Mouse (Mus musculus) limb, embryonic 15.5 days (tissue): ENCODE data around the gene Bicral. TPM values are rescaled to one million over a fixed set of nuclear protein-coding genes. Genes with fewer than 3 reads are reported as not detected.
A peak's percentile ranks its signal among the peaks of the same experiment; 100 is the strongest.
"Not testable (repeated sequence)": the region's sequence is repeated elsewhere in the genome, so short reads cannot be mapped to it uniquely, and the experiment has no call there.

Experiments
- ATAC-seq: fragments of 200-750 bp; cut with Nextera tagmentation; 2 replicates; pipeline ENCODE4 v1.8.0; 2017; ENCODE audit warnings: low read depth, moderate TSS enrichment; ENCODE audit not compliant: insufficient number of reproducible peaks, low FRiP score, low TSS enrichment
- H3K27ac ChIP-seq: fragments of 300-500 bp; sonication (generic); 2 replicates; pipeline ENCODE4 v1.5.1; 2015; ENCODE audit warnings: moderate library complexity, mild to moderate bottlenecking, inconsistent platforms
- H3K27me3 ChIP-seq: fragments of 300-500 bp; sonication (generic); 2 replicates; pipeline ENCODE4 v1.6.1; 2015; ENCODE audit warnings: inconsistent platforms
- H3K36me3 ChIP-seq: fragments of 300-500 bp; sonication (generic); 2 replicates; pipeline ENCODE4 v1.6.1; 2015; ENCODE audit warnings: inconsistent platforms
- H3K4me1 ChIP-seq: fragments of 300-500 bp; sonication (generic); 2 replicates; pipeline ENCODE4 v1.6.1; 2015; ENCODE audit warnings: inconsistent platforms
- H3K4me2 ChIP-seq: fragments of 300-500 bp; sonication (generic); 2 replicates; pipeline ENCODE4 v1.6.1; 2015; ENCODE audit warnings: mild to moderate bottlenecking, inconsistent platforms
- H3K4me3 ChIP-seq: fragments of 300-500 bp; sonication (generic); 2 replicates; pipeline ENCODE4 v1.5.1; 2015; ENCODE audit warnings: mild to moderate bottlenecking, inconsistent platforms
- H3K9ac ChIP-seq: fragments of 300-500 bp; sonication (generic); 2 replicates; pipeline ENCODE4 v1.6.1; 2015; ENCODE audit warnings: inconsistent platforms
- H3K9me3 ChIP-seq: fragments of 300-500 bp; sonication (generic); 2 replicates; pipeline ENCODE4 v1.6.1; 2016; ENCODE audit warnings: inconsistent platforms
- WGBS: fragments of 180-500 bp; shearing (Covaris S2); methylation state at CpG from one replicate; pipeline ENCODE4 v1.1.7; 2015; 5-methylcytosine and 5-hydroxymethylcytosine counted together
- polyA plus RNA-seq: library from polyadenylated mRNA; unstranded; fragments of >200 nt; fragmentation: Nextera tagmentation; extraction: Ambion mirVana; gene quantifications from 2 replicates; pipeline ENCODE4 v1.2.1, GENCODE M21; 2015

The Bicral gene
- polyA plus RNA-seq, 1 experiment from 2014 or later, result 3.8 TPM

- ATAC-seq, result no peak
- 2% methylated on average over 11 of the region's 11 CpGs for WGBS
- Histone ChIP-seq H3K4me2 (peak overlapping the region; percentile 61), H3K4me3 (peak overlapping the region; percentile 64), H3K9ac (peak overlapping the region; percentile 72), H3K27me3 (no peaks in the 10 kb centered on the region), H3K4me1 (peaks cover 7% of the 10 kb centered on the region), H3K36me3 (peaks cover 37% of the 10 kb centered on the region), H3K9me3 (no peaks in the 10 kb centered on the region), H3K27ac (peak overlapping the region; percentile 86)
Observed at GRCm38 (mm10) chr17:46781876-46782275, 76.4 kb downstream of the Bicral start.

GRCm38 (mm10) chr17:46776087-46776486 is 82.2 kb downstream of the Bicral start:
- ATAC-seq, result no peak
- WGBS, result 81% methylated on average over 3 of the region's 3 CpGs
- H3K27ac ChIP-seq, result no peak overlapping the region
- H3K4me1 ChIP-seq, result peaks cover 19% of the 10 kb centered on the region
- H3K36me3 ChIP-seq, result peaks cover 66% of the 10 kb centered on the region
- no peak overlapping the region for H3K4me3 ChIP-seq
- H3K9ac ChIP-seq, result no peak overlapping the region
- no peaks in the 10 kb centered on the region for H3K9me3 ChIP-seq
- H3K27me3 ChIP-seq, result no peaks in the 10 kb centered on the region
- H3K4me2 ChIP-seq, result no peak overlapping the region

- no peak for ATAC-seq
- no peak overlapping the region for H3K27ac ChIP-seq
- H3K4me3 ChIP-seq, result no peak overlapping the region
- H3K4me1 ChIP-seq, result peaks cover 14% of the 10 kb centered on the region
- H3K36me3 ChIP-seq, result peaks cover 59% of the 10 kb centered on the region
- H3K27me3 ChIP-seq, result no peaks in the 10 kb centered on the region
- no peak overlapping the region for H3K4me2 ChIP-seq
- 92% methylated on average over 9 of the region's 9 CpGs for WGBS
- H3K9ac ChIP-seq, result no peak overlapping the region
- H3K9me3 ChIP-seq, result no peaks in the 10 kb centered on the region
Observed at GRCm38 (mm10) chr17:46775070-46775469, 83.2 kb downstream of the Bicral start.

- 30% methylated on average over 2 of the region's 2 CpGs for WGBS
- Histone ChIP-seq H3K4me3 (peak overlapping the region; percentile 86; the same call in 1 of the 2 replicates), H3K27me3 (no peaks in the 10 kb centered on the region), H3K36me3 (peaks cover 51% of the 10 kb centered on the region), H3K4me2 (peak overlapping the region; percentile 56; the same call in 1 of the 2 replicates), H3K9ac (no peak overlapping the region), H3K9me3 (no peaks in the 10 kb centered on the region), H3K27ac (no peak overlapping the region), H3K4me1 (peaks cover 14% of the 10 kb centered on the region)
- no peak for ATAC-seq
Observed at GRCm38 (mm10) chr17:46774131-46774472, 84.2 kb downstream of the Bicral start.

- Histone ChIP-seq H3K4me1 (peaks cover 14% of the 10 kb centered on the region), H3K36me3 (peaks cover 45% of the 10 kb centered on the region), H3K27ac (peak overlapping the region; percentile 93), H3K4me2 (peak overlapping the region; percentile 56), H3K27me3 (no peaks in the 10 kb centered on the region), H3K9me3 (no peaks in the 10 kb centered on the region), H3K9ac (peak overlapping the region; percentile 88), H3K4me3 (peak overlapping the region; percentile 86)
- no peak for ATAC-seq
- WGBS, result 7% methylated on average over 19 of the region's 20 CpGs
Observed at GRCm38 (mm10) chr17:46773278-46774130, 84.8 kb downstream of the Bicral start.

- WGBS, result under 1% methylated on average over 50 of the region's 50 CpGs
- no peaks in the 10 kb centered on the region for H3K9me3 ChIP-seq
- no peaks in the 10 kb centered on the region for H3K27me3 ChIP-seq
- H3K36me3 ChIP-seq, result peaks cover 36% of the 10 kb centered on the region
- peaks cover 14% of the 10 kb centered on the region for H3K4me1 ChIP-seq
- H3K4me2 ChIP-seq, result peak within 1 kb of the TSS; percentile 56
- peak within 1 kb of the TSS; percentile 93 for H3K27ac ChIP-seq
- H3K4me3 ChIP-seq, result peak within 1 kb of the TSS; percentile 86
- ATAC-seq, result peak; percentile 89
- peak within 1 kb of the TSS; percentile 88 for H3K9ac ChIP-seq
Observed at GRCm38 (mm10) chr17:46772404-46773277, 85.6 kb downstream of the Bicral start, which contains the start of gene 2310039H08Rik. 2310039H08Rik (plus strand) TSS chr17:46772635.

GRCm38 (mm10) chr17:46772038-46772403 is 86.3 kb downstream of the Bicral start:
- peaks cover 30% of the 10 kb centered on the region for H3K36me3 ChIP-seq
- WGBS, result 7% methylated on average over 5 of the region's 5 CpGs
- H3K4me2 ChIP-seq, result peak overlapping the region; percentile 56
- peak overlapping the region; percentile 86 for H3K4me3 ChIP-seq
- peaks cover 14% of the 10 kb centered on the region for H3K4me1 ChIP-seq
- ATAC-seq, result no peak
- H3K9ac ChIP-seq, result 0 out of 2 replicates have a peak overlapping the region, but pooled peaks have one; percentile 88
- H3K27me3 ChIP-seq, result no peaks in the 10 kb centered on the region
- peak overlapping the region; percentile 93 for H3K27ac ChIP-seq
- no peaks in the 10 kb centered on the region for H3K9me3 ChIP-seq

GRCm38 (mm10) chr17:46771616-46772015 is 86.7 kb downstream of the Bicral start:
- no peak overlapping the region for H3K9ac ChIP-seq
- peaks cover 14% of the 10 kb centered on the region for H3K4me1 ChIP-seq
- 65% methylated on average over 17 of the region's 17 CpGs for WGBS
- H3K36me3 ChIP-seq, result peaks cover 27% of the 10 kb centered on the region
- no peaks in the 10 kb centered on the region for H3K9me3 ChIP-seq
- H3K27me3 ChIP-seq, result no peaks in the 10 kb centered on the region
- H3K27ac ChIP-seq, result peak overlapping the region; percentile 93
- H3K4me2 ChIP-seq, result peak overlapping the region; percentile 56
- H3K4me3 ChIP-seq, result peak overlapping the region; percentile 86
- ATAC-seq, result no peak

GRCm38 (mm10) chr17:46771025-46771424 is 87.3 kb downstream of the Bicral start:
- Histone ChIP-seq H3K4me3 (no peak overlapping the region), H3K36me3 (peaks cover 21% of the 10 kb centered on the region), H3K9ac (no peak overlapping the region), H3K4me1 (peaks cover 14% of the 10 kb centered on the region), H3K4me2 (no peak overlapping the region), H3K27me3 (no peaks in the 10 kb centered on the region), H3K9me3 (no peaks in the 10 kb centered on the region), H3K27ac (no peak overlapping the region)
- ATAC-seq, result no peak
- 82% methylated on average over 4 of the region's 4 CpGs for WGBS

GRCm38 (mm10) chr17:46770546-46770945 is 87.7 kb downstream of the Bicral start:
- H3K36me3 ChIP-seq, result peaks cover 16% of the 10 kb centered on the region
- no peak overlapping the region for H3K4me3 ChIP-seq
- 91% methylated on average over 11 of the region's 11 CpGs for WGBS
- no peaks in the 10 kb centered on the region for H3K9me3 ChIP-seq
- no peaks in the 10 kb centered on the region for H3K27me3 ChIP-seq
- no peak for ATAC-seq
- H3K4me2 ChIP-seq, result no peak overlapping the region
- H3K9ac ChIP-seq, result no peak overlapping the region
- peaks cover 14% of the 10 kb centered on the region for H3K4me1 ChIP-seq
- no peak overlapping the region for H3K27ac ChIP-seq

- Histone ChIP-seq H3K9ac (no peak overlapping the region), H3K4me3 (no peak overlapping the region), H3K27ac (no peak overlapping the region), H3K4me1 (peaks cover 7% of the 10 kb centered on the region), H3K4me2 (no peak overlapping the region), H3K9me3 (no peaks in the 10 kb centered on the region), H3K36me3 (no peaks in the 10 kb centered on the region), H3K27me3 (no peaks in the 10 kb centered on the region)
- ATAC-seq, result no peak
- WGBS, result 31% methylated on average over 8 of the region's 8 CpGs
Observed at GRCm38 (mm10) chr17:46767868-46768267, 90.4 kb downstream of the Bicral start.

GRCm38 (mm10) chr17:46764916-46765315 is 93.4 kb downstream of the Bicral start:
- not testable (repeated sequence) for H3K4me3 ChIP-seq, H3K27me3 ChIP-seq, H3K9ac ChIP-seq, H3K36me3 ChIP-seq, H3K9me3 ChIP-seq, H3K4me2 ChIP-seq, H3K27ac ChIP-seq, H3K4me1 ChIP-seq, ATAC-seq
- 62% methylated on average over 9 of the region's 9 CpGs for WGBS
